Mouse (Mus musculus) stomach, postnatal 0 days (tissue): ENCODE measurements around the gene Zcchc24.

ENCODE experiments used
- CTCF ChIP-seq: IDR thresholded peaks from 2 replicates; pipeline ENCODE4 v1.5.1; 2016; ENCODE audit warnings: antibody characterized with exemption, low read depth, mild to moderate bottlenecking, moderate library complexity
- EP300 ChIP-seq: optimal IDR thresholded peaks from 2 replicates; pipeline ENCODE3; 2016; ENCODE audit warnings: antibody characterized with exemption

DNA sequence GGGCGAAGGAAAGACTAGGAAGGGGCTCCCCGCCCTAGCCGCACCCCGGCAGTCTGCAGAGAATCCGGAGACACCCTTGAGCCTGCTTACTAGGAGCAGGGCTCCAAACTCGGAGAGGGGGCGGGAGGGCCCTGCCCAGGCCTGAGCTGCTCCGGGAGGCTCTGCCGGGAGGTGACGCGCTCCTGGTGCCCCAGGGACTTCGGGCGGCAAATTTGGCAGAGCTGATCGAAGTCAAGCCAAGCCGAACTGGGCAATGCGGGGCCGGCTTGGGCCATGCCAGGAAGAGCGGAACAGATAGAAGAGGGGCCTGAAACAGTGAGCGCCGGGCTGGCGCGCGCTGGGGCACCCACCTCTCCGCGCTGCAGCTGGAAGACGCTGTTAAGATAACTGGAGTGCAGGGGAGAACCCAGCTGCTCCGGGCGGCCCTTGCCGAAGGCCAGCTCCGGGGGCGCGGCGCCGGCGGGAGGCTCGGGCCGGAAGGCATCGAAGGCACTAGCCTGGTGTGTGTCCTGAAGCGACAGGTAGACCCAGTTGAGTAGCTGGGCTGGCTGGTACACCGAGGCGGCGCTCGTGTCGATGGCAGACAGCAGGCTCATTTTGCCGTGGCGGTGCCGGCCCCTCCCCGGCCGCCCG is 462 bp downstream of the Zcchc24 start:
- TF ChIP-seq CTCF = no peak
- no peak for TF ChIP-seq EP300
